Mouse (Mus musculus): ENCODE results near the gene Tfam.

Tfam gene

GRCm38 (mm10) chr10:71225894-71226293 lies 12.2 kb downstream of the Tfam start:
- peak; percentile 84 for DNase-seq (ENCODE audit: low read depth, low spot score)

GRCm38 (mm10) chr10:71223101-71223500 lies 15.0 kb downstream of the Tfam start:
- peak; percentile 10 for DNase-seq (ENCODE audit: low read depth, low spot score)

DNA sequence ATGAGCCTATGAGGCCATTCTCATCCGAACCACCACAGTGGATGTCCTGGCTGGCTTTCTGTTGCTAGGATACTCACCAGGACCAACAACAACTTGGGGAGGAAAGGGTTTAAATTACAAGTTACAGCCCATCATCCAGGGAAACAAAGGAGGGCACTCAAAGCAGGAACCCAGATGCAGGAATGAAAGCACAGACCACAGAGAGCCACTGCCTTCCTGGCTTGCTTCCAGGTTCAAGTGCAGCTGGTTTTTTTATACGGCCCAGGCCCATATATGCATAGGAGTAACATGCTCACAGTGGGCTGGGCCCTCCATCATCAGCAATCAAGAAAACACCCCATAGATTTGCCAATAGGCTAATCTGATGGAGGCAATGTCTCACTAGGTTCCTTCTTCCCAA lies 15.4 kb downstream of the Tfam start:
- peak; percentile 25 for DNase-seq (ENCODE audit: low read depth, low spot score)

- DNase-seq (ENCODE audit: low read depth, low spot score): peak; percentile 89
Observed at GRCm38 (mm10) chr10:71218228-71218892, 19.7 kb downstream of the Tfam start.

GRCm38 (mm10) chr10:71215996-71216395 lies 22.1 kb downstream of the Tfam start:
- DNase-seq (ENCODE audit: low read depth, low spot score): peak; percentile 72

DNA sequence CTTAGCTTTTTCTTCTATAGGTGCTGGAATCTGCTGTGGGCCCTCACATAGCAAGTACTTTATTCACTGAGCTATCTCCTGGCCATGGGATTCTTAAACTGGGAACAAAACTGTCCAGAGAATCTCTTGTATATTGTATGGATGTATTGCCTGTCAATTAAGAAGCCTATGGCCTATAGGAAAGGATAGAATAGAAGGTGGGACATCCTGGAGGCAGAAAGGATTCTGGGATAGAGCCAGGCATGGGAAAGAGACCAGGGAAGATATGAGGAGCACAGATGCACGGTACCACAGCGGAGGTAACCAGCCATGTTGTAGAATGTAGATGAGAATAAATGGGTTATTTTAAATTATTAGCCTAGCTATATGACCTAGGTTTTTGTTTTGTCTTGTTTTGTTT lies 36.6 kb downstream of the Tfam start:
- peak; percentile 52 for DNase-seq (ENCODE audit: low read depth, low spot score)

- DNase-seq (ENCODE audit: low read depth, low spot score): no peak
Observed at GRCm38 (mm10) chr10:71200964-71201363, 37.1 kb downstream of the Tfam start.

GRCm38 (mm10) chr10:71198676-71199075 lies 39.4 kb downstream of the Tfam start:
- DNase-seq (ENCODE audit: low read depth, low spot score): no peak

DNA sequence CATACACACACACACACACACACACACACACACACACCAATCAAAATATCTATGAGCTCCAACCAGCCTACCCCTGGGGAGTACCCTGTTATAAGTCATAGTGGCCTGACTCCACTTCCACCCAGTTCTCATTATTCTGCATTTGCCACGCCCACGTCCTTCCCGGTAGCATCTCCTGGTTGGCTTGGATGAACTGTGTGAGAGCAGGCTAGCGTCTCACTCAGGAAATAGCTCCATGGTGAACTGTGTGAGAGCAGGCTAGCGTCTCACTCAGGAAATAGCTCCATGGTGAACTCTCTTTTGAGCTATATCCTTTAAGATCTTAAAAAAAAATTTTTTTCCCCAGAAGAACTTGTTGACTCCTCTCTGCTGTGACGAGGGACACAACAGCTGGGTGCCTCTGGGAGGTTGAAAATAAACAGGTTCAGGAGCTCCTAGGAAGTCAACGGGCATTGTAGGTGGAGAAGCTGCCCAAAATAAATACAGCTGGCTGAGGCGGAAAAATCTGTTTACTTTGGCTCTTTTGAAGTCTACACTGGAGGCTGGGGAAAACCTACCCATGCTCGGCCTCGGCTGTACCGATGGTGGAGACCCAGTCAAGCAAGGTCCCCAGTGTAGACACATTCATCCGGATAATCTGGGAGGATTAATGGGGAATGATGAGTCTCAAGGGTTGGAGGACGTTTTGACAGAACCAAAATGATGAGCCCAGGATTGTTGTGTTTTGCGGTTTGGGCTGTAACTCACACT lies 40.9 kb downstream of the Tfam start:
- peak; percentile 18 for DNase-seq (ENCODE audit: low read depth, low spot score)

DNA sequence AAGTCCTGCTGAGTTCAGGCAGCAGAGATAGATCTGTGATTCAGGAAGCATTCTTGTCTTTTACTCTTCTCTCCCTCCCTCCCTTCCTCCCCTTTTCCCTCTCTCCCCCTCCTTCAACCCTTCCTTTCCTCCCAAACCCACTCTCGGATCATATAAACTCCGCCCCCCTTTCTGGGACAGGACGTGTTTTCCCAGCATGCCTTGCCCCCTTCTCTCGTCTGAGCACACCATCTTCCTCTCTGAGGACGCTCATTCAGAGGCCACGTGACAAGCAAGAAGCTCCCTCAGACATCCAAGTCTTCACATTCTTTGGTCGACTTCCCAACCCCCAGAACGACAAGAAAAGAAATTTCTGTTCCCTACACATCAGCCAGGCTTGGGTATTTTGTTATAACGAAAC lies 42.6 kb downstream of the Tfam start:
- DNase-seq (ENCODE audit: low read depth, low spot score): peak; percentile 18

- DNase-seq (ENCODE audit: low read depth, low spot score): no peak
Observed at GRCm38 (mm10) chr10:71194713-71195112, 43.4 kb downstream of the Tfam start.

- no peak for DNase-seq (ENCODE audit: low read depth, low spot score)
Observed at GRCm38 (mm10) chr10:71193319-71193718, 44.8 kb downstream of the Tfam start.

DNA sequence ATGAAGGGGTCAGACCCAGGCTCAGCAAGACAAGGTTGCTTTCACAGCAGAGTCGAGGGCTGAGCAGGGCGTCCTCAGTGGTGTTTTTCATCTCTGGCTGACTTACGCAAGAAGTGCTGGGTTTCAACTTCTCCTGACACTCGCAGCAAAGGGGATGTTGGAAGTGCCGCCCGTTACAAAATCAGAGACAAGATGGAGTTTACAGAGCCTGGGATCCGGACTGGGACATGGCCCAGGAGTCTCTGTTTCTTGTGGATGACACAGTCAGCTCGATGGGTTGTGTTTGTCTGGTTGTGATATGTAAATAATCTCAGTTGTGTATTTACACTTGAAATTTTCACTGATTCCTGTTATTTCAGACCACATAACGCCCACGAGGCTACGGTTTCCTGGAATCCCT lies 45.2 kb downstream of the Tfam start:
- DNase-seq (ENCODE audit: low read depth, low spot score): no peak

DNA sequence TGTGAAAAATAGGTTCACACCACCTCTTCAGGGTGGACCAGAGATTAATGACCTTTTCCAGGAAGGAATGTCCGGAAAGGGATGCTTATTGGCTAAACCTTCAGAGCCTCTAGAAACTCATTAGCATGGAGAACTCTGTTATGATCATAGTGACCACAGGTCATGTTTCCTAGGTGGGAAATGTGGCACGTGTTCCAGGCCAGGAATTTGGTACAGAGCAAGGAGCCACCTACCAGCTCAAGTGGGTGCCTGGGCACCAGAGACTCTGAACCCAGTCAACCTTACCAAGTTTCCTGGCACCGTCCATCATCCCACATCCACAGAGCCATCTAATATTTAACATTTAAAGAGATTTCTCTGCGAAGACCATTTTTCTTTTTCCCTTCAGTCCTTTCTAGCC lies 49.4 kb downstream of the Tfam start:
- DNase-seq (ENCODE audit: low read depth, low spot score): no peak

- no peak for DNase-seq (ENCODE audit: low read depth, low spot score)
Observed at GRCm38 (mm10) chr10:71185059-71185458, 53.0 kb downstream of the Tfam start.

GRCm38 (mm10) chr10:71183339-71184031 lies 54.6 kb downstream of the Tfam start:
- DNase-seq (ENCODE audit: low read depth, low spot score): no peak

GRCm38 (mm10) chr10:71181931-71182330 lies 56.1 kb downstream of the Tfam start:
- DNase-seq (ENCODE audit: low read depth, low spot score): no peak

DNA sequence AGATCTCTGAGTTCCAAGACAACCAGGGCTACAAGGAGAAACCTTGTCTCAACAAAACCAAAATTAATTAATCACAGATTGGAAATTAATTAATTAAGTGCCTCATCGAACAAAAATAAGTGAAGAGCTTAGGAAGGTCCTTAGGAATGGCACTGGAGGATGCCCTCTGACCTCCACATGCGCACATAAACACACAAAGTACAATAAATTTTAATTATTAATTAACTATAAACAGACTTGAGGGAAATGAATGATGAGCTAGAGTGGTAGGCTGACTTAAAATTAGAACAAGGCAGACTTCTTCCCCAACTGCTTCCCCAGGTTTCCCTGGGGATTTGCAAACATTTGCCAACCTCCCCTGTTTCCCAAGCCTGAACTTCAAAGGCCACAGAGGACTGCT lies 57.0 kb downstream of the Tfam start:
- no peak for DNase-seq (ENCODE audit: low read depth, low spot score)

- peak; percentile 30 for DNase-seq (ENCODE audit: low read depth, low spot score)
Observed at GRCm38 (mm10) chr10:71180057-71180456, 58.0 kb downstream of the Tfam start.

- DNase-seq (ENCODE audit: low read depth, low spot score): no peak
Observed at GRCm38 (mm10) chr10:71177201-71177600, 60.9 kb downstream of the Tfam start.

GRCm38 (mm10) chr10:71176341-71176740 lies 61.7 kb downstream of the Tfam start:
- DNase-seq (ENCODE audit: low read depth, low spot score): peak; percentile 38

All from ZHBTc4 (cell line).